Mouse (Mus musculus) hindbrain, postnatal 0 days (tissue): ENCODE results near the gene Vamp5. TPM values are rescaled to one million over a fixed set of nuclear protein-coding genes. Genes with fewer than 3 reads are reported as not detected.

Experiments used
- ATAC-seq: fragments of 200-750 bp; cut with Nextera tagmentation; 2 replicates; pipeline ENCODE4 v1.8.0; 2017; ENCODE audit warnings: mild to moderate bottlenecking, moderate TSS enrichment, moderate library complexity
- DNase-seq: peaks from one replicate; pipeline ENCODE4 v3.0.0-alpha.2; 2015; ENCODE audit warnings: low spot score
- H3K27ac ChIP-seq: fragments of 300-500 bp; sonication (generic); 2 replicates; pipeline ENCODE4 v1.5.1; 2014; ENCODE audit warnings: mild to moderate bottlenecking
- H3K27me3 ChIP-seq: fragments of 300-500 bp; sonication (generic); 2 replicates; pipeline ENCODE4 v1.6.1; 2014; ENCODE audit warnings: low read length, mixed read lengths; ENCODE audit not compliant: insufficient read depth
- H3K36me3 ChIP-seq: fragments of 300-500 bp; sonication (generic); 2 replicates; pipeline ENCODE4 v1.6.1; 2014; ENCODE audit warnings: low read length, mixed read lengths; ENCODE audit not compliant: insufficient read depth
- H3K4me1 ChIP-seq: fragments of 300-500 bp; sonication (generic); 2 replicates; pipeline ENCODE4 v1.6.1; 2014; ENCODE audit warnings: antibody characterized with exemption, low read length, mixed read lengths; ENCODE audit not compliant: insufficient read depth
- H3K4me2 ChIP-seq: fragments of 300-500 bp; sonication (generic); 2 replicates; pipeline ENCODE4 v1.6.1; 2014; ENCODE audit warnings: low read depth, mild to moderate bottlenecking, low read length, moderate library complexity, mixed read lengths
- H3K4me3 ChIP-seq: fragments of 300-500 bp; sonication (generic); 2 replicates; pipeline ENCODE4 v1.5.1; 2014; ENCODE audit warnings: low read length
- H3K9ac ChIP-seq: fragments of 300-500 bp; sonication (generic); replicated peaks from 2 replicates; pipeline ENCODE4 v1.6.1; 2014; ENCODE audit warnings: mild to moderate bottlenecking, low read length, moderate library complexity, mixed read lengths
- H3K9me3 ChIP-seq: fragments of 300-500 bp; sonication (generic); 2 replicates; pipeline ENCODE4 v1.6.1; 2016; ENCODE audit warnings: low read length, mixed read lengths
- CTCF ChIP-seq: IDR thresholded peaks from 2 replicates; pipeline ENCODE4 v1.5.1; 2016; ENCODE audit warnings: antibody characterized with exemption, control low read depth, low read depth
- WGBS: fragments of 180-500 bp; shearing (Covaris S2); extraction: QIAGEN DNeasy Blood & Tissue Kit; methylation state at CpG from one replicate; pipeline ENCODE4 v1.1.7; 2014; 5-methylcytosine and 5-hydroxymethylcytosine counted together
- polyA plus RNA-seq: library from polyadenylated mRNA; unstranded; fragments of >200 nt; fragmentation: Nextera tagmentation; extraction: Ambion mirVana; gene quantifications from 2 replicates; pipeline ENCODE4 v1.2.1, GENCODE M21; 2015
- total RNA-seq: library from RNA; depleted of rRNA; stranded (reverse); fragments of >200 nt; gene quantifications from 2 replicates; pipeline ENCODE4 v1.2.3, GENCODE M21; 2014; rRNA removed

Gene Vamp5
- total and polyA plus RNA-seq, 2 experiments from 2014 or later = 12.9 to 20.0 TPM

DNA sequence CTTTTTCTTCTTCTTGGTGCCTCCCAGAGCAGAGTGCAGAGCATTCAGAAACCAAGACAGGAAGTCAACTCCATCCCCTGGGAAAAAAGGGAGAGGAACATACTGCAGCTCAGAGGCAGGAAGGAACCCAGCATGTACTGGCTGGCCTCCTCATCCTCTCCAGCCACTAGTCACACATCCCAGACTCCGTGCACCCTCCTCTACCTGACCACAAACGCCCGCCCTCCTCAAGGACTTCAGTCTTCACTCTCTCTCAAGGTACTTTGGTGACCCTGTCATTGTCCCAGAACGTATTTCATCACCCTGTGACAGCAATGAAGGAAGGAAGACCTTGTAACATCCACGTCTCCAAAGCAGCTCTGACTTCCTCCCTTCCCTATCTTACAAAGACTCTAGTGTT lies 47.2 kb downstream of the Vamp5 start:
- Histone ChIP-seq H3K27ac (no peak overlapping the region), H3K36me3 (peaks cover 66% of the 10 kb centered on the region), H3K4me1 (no peaks in the 10 kb centered on the region), H3K4me2 (no peak overlapping the region), H3K9ac (no peak overlapping the region), H3K27me3 (no peaks in the 10 kb centered on the region), H3K4me3 (no peak overlapping the region), H3K9me3 (no peaks in the 10 kb centered on the region)
- ATAC-seq (no peak), DNase-seq (no peak)
- WGBS = 79% methylated on average over 5 of the region's 5 CpGs
- no peak for TF ChIP-seq CTCF

DNA sequence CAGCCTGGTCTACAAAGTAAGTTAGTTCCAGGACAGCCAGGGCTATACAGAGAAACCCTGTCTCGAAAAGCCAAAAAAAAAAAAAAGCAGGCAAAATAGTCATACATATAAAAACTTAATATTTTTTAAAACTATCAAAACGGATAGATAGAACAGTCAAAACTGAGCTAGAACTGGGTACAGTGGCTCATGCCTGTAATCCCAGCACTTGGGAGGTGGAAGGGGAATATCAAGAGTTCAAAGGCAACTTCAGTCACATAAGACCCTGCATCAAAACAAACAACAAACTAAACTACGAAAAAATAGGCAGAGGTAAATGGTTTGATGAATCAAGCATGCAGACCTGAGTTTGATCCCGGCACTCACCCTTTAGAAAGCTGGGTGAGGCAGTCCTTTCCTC lies 50.1 kb downstream of the Vamp5 start:
- 96% methylated on average over 4 of the region's 4 CpGs for WGBS
- Histone ChIP-seq H3K4me1 (no peaks in the 10 kb centered on the region), H3K27ac (no peak overlapping the region), H3K36me3 (peaks cover 58% of the 10 kb centered on the region), H3K9ac (no peak overlapping the region), H3K4me3 (no peak overlapping the region), H3K4me2 (no peak overlapping the region), H3K27me3 (no peaks in the 10 kb centered on the region), H3K9me3 (no peaks in the 10 kb centered on the region)
- DNase-seq = no peak
- ATAC-seq = no peak
- TF ChIP-seq CTCF = no peak

DNA sequence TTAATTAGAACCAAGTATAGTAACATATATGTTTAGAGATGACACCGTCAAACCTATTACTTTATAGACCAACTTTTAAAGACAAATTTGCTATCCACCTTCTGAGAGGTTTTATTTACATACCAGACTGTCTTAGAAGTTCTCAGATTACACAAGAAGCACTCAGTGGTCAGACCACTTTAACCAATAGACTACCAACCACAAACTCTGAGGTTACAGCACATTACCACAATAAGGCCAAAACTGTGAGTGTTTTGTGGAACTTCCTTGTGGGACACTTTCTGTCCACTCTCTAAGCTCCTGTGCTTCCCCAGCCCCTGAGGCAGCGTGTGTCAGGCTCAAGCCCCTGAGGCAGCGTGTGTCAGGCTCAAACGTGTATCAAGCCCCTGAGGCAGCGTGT lies 51.2 kb downstream of the Vamp5 start:
- no peak overlapping the region for H3K9ac ChIP-seq
- no peak for ATAC-seq
- no peak overlapping the region for H3K4me3 ChIP-seq
- DNase-seq = no peak
- no peak overlapping the region for H3K4me2 ChIP-seq
- H3K4me1 ChIP-seq = no peaks in the 10 kb centered on the region
- peaks cover 59% of the 10 kb centered on the region for H3K36me3 ChIP-seq
- WGBS = 92% methylated on average over 5 of the region's 5 CpGs
- no peaks in the 10 kb centered on the region for H3K9me3 ChIP-seq
- no peak for TF ChIP-seq CTCF
- H3K27me3 ChIP-seq = no peaks in the 10 kb centered on the region
- no peak overlapping the region for H3K27ac ChIP-seq

DNA sequence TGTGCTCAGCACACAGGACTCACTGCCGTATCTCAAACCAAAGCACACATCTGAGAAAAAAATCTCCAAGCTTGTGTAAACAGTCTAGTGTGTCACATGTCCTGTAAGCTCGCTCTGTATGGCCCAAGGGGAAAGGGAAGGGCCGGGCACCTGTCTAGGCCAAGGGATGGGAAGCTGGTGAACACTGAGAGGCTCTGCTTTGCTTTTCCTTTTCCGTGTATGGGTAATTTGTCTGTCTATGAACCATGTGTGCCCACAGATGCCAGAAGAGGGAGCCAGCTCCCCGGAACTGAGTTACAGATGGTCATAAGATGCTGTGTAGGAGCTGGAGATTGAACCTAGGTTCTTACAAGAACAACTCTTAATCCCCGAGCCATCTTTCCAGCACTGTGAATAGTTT lies 54.0 kb downstream of the Vamp5 start:
- Histone ChIP-seq H3K9me3 (no peaks in the 10 kb centered on the region), H3K27ac (no peak overlapping the region), H3K4me2 (no peak overlapping the region), H3K9ac (no peak overlapping the region), H3K36me3 (peaks cover 62% of the 10 kb centered on the region), H3K4me3 (no peak overlapping the region), H3K4me1 (no peaks in the 10 kb centered on the region), H3K27me3 (no peaks in the 10 kb centered on the region)
- DNase-seq (peak; percentile 15), ATAC-seq (0 out of 2 replicates have a peak, but pooled peaks have one; percentile 18)
- 76% methylated on average over 6 of the region's 6 CpGs for WGBS
- TF ChIP-seq CTCF = peak; percentile 49

DNA sequence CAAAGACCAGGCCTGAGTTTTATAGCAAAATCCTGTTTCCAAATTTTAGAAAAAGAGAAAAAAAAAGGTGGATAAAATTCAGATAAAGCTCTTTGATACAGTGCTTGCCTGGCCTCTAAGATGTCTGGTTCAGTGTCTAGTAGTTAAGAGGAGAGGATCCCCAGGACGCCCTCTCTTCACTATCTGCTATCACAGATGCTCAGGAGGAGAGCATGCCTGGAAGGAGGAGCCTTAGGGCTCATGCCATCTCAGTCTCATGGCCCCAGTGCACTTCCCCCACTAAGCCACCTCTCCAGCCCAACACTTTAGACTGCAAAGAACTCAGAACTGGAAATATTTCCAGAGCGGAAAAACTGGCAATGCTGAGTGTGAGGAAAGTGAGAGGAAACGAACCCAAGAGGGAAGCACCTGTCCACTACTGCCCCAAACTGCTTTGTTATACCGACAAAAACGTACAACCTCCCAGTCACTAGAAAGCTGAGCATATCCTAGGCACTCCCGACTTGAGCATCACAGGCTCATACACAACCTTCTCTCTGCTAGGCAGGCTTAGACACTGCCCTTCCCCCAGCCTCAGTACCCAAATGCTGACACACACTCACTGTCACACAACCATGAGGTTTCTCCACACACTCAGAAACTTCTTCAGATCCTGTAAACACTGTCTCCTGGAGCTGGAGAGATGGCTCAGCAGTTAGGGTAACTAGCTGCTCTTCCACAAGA lies 56.3 kb downstream of the Vamp5 start:
- ATAC-seq (no peak), DNase-seq (no peak)
- Histone ChIP-seq H3K27me3 (no peaks in the 10 kb centered on the region), H3K4me2 (no peak overlapping the region), H3K9ac (no peak overlapping the region), H3K4me1 (no peaks in the 10 kb centered on the region), H3K36me3 (peaks cover 77% of the 10 kb centered on the region), H3K4me3 (no peak overlapping the region), H3K27ac (no peak overlapping the region), H3K9me3 (no peaks in the 10 kb centered on the region)
- TF ChIP-seq CTCF = no peak
- WGBS = 87% methylated on average over 6 of the region's 6 CpGs

DNA sequence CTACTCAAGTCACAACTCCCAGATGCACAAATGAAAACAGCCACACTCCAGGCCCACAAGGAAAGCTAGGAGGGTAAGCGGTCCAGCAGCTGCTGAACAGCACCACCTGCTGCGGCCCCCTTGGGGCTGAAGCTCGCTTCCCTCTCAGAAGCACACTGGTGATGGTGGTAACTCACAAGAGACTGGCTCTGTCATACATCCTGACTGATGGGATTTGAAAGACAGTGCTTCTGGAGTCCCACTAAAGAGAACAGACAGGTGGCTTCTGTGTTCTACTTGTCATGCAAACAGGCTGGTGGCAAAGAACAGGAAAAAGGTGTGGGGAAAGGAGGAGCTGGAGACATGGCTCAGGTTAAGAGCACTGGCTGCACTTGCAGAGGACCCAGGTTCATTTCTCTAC lies 57.3 kb downstream of the Vamp5 start:
- Histone ChIP-seq H3K9ac (no peak overlapping the region), H3K9me3 (no peaks in the 10 kb centered on the region), H3K27ac (no peak overlapping the region), H3K4me3 (no peak overlapping the region), H3K27me3 (no peaks in the 10 kb centered on the region), H3K36me3 (peaks cover 74% of the 10 kb centered on the region), H3K4me1 (no peaks in the 10 kb centered on the region), H3K4me2 (no peak overlapping the region)
- ATAC-seq (no peak), DNase-seq (no peak)
- WGBS = 92% methylated on average over 3 of the region's 3 CpGs
- no peak for TF ChIP-seq CTCF

DNA sequence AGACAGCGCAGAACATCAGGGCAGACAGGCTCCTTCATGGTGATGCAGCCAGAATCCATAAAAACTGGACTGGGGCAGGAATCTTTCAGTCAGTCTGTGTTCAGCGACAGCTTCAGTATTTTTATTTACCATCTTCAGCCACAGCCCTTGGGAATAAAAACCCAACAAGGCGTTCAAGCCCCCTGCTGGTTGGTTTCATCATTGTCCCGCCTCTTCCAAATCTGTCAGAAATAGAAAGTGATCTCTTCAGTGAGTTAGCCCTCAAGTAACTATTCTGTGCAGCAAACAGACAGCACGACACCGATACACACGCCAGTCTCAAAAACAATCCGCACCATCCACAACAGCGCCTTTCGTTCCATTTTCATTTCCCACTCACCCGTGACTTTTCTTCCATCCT lies 61.2 kb downstream of the Vamp5 start:
- no peaks in the 10 kb centered on the region for H3K4me1 ChIP-seq
- H3K9me3 ChIP-seq = no peaks in the 10 kb centered on the region
- no peak overlapping the region for H3K27ac ChIP-seq
- WGBS = 78% methylated on average over 11 of the region's 11 CpGs
- H3K27me3 ChIP-seq = no peaks in the 10 kb centered on the region
- no peak overlapping the region for H3K9ac ChIP-seq
- no peak overlapping the region for H3K4me2 ChIP-seq
- DNase-seq (peak; percentile 56), ATAC-seq (no peak)
- peaks cover 56% of the 10 kb centered on the region for H3K36me3 ChIP-seq
- H3K4me3 ChIP-seq = no peak overlapping the region
- TF ChIP-seq CTCF = peak; percentile 54

Other genes starting within 250 kb of the Vamp5 start
- 6.5 and 8.1 TPM in 2 replicates for gene Atoh8, start 144.9 kb downstream of the Vamp5 start, total RNA-seq
- gene Atoh8, start 144.9 kb downstream of the Vamp5 start, polyA plus RNA-seq = 3.8 and 5.2 TPM in 2 replicates
- gene Sftpb, start 75.9 kb downstream of the Vamp5 start, total RNA-seq = 1.4 TPM in 1 of 2 replicates, not detected in the other
- gene Sftpb, start 75.9 kb downstream of the Vamp5 start, polyA plus RNA-seq = 0.18 and 0.29 TPM in 2 replicates
- gene Usp39, start 35.3 kb downstream of the Vamp5 start, total RNA-seq = 59.3 and 64.6 TPM in 2 replicates
- gene Usp39, start 35.3 kb downstream of the Vamp5 start, polyA plus RNA-seq = 33.1 and 34.1 TPM in 2 replicates
- gene 0610030E20Rik, start 33.2 kb downstream of the Vamp5 start, total RNA-seq = 8.7 and 12.3 TPM in 2 replicates
- 15.2 and 15.9 TPM in 2 replicates for gene 0610030E20Rik, start 33.2 kb downstream of the Vamp5 start, polyA plus RNA-seq
- gene Tmem150a, start 25.0 kb downstream of the Vamp5 start, total RNA-seq = 23.6 and 35.3 TPM in 2 replicates
- 12.2 and 15.3 TPM in 2 replicates for gene Tmem150a, start 25.0 kb downstream of the Vamp5 start, polyA plus RNA-seq
- 70.6 and 72.7 TPM in 2 replicates for gene Rnf181, start 13.5 kb downstream of the Vamp5 start, total RNA-seq
- 128 and 134 TPM in 2 replicates for gene Rnf181, start 13.5 kb downstream of the Vamp5 start, polyA plus RNA-seq
- gene Vamp8, start 10.2 kb upstream of the Vamp5 start, total RNA-seq = 7.2 and 17.4 TPM in 2 replicates
- 34.3 and 39.6 TPM in 2 replicates for gene Vamp8, start 10.2 kb upstream of the Vamp5 start, polyA plus RNA-seq
- gene Ggcx, start 33.8 kb upstream of the Vamp5 start, total RNA-seq = 14.8 and 23.6 TPM in 2 replicates
- 10.6 and 14.6 TPM in 2 replicates for gene Ggcx, start 33.8 kb upstream of the Vamp5 start, polyA plus RNA-seq
- gene Mat2a, start 59.1 kb upstream of the Vamp5 start, total RNA-seq = 70.5 and 105 TPM in 2 replicates
- 254 and 279 TPM in 2 replicates for gene Mat2a, start 59.1 kb upstream of the Vamp5 start, polyA plus RNA-seq
- gene Sh2d6, start 141.2 kb upstream of the Vamp5 start, total RNA-seq = not detected in 2 replicates
- 0.26 and 0.40 TPM in 2 replicates for gene Sh2d6, start 141.2 kb upstream of the Vamp5 start, polyA plus RNA-seq
- gene Capg, start 163.9 kb upstream of the Vamp5 start, total RNA-seq = 5.8 and 10.6 TPM in 2 replicates
- gene Capg, start 163.9 kb upstream of the Vamp5 start, polyA plus RNA-seq = 10.0 and 11.2 TPM in 2 replicates
- gene Elmod3, start 217.9 kb upstream of the Vamp5 start, total RNA-seq = 23.8 and 26.1 TPM in 2 replicates
- 16.2 and 18.4 TPM in 2 replicates for gene Elmod3, start 217.9 kb upstream of the Vamp5 start, polyA plus RNA-seq
- gene Retsat, start 218.0 kb upstream of the Vamp5 start, total RNA-seq = 4.9 and 12.6 TPM in 2 replicates
- 10.0 and 11.6 TPM in 2 replicates for gene Retsat, start 218.0 kb upstream of the Vamp5 start, polyA plus RNA-seq
- gene Tgoln1, start 236.5 kb upstream of the Vamp5 start, total RNA-seq = 28.5 and 29.8 TPM in 2 replicates
- gene Tgoln1, start 236.5 kb upstream of the Vamp5 start, polyA plus RNA-seq = 36.3 and 36.4 TPM in 2 replicates